Mouse (Mus musculus): ENCODE measurements at regions not wholly inside any gene's neighbourhood (a gene's known extent, or its start where the extent isn't known, plus 50 kb on each side); places are given as distances from the start of the nearest gene placed in this dataset.

- DNase-seq: no peak
These were observed 156.6 kb downstream of the 9530068E07Rik start for GRCm38 (mm10) chr11:52552860-52553259.

DNA sequence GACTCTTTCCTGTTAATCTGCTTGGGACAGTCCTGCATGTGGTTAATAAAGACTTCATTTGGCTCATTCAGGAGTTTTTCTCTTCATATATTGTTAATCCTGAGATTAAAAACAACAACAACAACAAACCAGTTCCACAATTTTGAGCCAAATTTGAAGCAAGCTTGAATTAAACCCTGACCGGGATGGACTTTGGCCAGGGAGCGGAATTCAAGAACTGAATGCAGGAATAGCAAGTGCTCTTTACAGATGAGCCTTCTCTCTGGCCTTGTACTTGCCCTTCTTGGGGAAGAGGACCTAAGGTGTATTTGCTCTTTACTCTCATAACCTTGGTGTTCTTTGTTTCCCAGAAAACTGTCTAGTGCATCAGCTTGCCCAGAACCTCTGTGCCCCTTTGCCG lies 161.6 kb downstream of the 9530068E07Rik start:
- no peak for DNase-seq

DNA sequence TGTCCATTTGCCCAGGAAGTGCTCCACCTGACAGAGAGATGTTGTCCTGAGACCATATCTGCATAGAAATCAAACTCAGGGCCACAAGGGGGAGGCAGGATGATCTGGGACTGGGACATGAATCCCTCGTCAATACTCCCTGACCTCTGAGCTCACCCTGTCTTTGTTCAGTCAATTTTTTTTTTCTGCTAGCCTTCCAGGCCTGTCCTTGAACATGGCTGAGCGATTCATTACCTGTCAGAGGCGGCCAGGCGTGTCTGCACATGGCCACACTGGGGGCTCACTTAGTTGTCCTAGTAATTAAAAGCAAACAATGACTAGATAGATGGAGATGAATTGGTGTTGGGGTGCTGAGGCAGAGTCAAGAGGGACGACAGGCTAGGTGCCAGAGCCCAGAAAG lies 162.6 kb downstream of the 9530068E07Rik start:
- no peak for DNase-seq

DNA sequence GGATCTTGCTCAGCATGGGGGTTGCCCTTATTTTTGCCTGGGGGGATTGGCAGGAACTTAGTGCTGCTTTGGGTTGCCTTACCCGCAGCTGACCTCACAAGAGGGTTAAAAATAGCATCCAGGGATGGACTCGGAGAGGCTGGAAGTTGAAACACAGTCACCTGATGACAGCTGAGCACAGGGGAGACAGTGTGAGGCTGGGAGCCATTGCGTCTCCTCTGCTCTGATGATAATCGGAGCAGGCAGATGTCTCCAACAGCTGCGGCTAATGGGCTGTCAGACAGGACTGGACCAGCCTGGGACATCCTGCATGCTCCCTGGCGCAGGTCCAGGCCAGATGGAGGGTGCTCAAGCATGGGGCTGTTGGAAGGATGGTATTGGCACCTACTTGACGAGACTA lies 165.1 kb downstream of the 9530068E07Rik start:
- peak; percentile 94 for DNase-seq

GRCm38 (mm10) chr11:52565457-52565856 lies 169.2 kb downstream of the 9530068E07Rik start:
- peak; percentile 90 for DNase-seq

- DNase-seq: no peak
These were observed 169.8 kb downstream of the 9530068E07Rik start for GRCm38 (mm10) chr11:52566026-52566425.

DNA sequence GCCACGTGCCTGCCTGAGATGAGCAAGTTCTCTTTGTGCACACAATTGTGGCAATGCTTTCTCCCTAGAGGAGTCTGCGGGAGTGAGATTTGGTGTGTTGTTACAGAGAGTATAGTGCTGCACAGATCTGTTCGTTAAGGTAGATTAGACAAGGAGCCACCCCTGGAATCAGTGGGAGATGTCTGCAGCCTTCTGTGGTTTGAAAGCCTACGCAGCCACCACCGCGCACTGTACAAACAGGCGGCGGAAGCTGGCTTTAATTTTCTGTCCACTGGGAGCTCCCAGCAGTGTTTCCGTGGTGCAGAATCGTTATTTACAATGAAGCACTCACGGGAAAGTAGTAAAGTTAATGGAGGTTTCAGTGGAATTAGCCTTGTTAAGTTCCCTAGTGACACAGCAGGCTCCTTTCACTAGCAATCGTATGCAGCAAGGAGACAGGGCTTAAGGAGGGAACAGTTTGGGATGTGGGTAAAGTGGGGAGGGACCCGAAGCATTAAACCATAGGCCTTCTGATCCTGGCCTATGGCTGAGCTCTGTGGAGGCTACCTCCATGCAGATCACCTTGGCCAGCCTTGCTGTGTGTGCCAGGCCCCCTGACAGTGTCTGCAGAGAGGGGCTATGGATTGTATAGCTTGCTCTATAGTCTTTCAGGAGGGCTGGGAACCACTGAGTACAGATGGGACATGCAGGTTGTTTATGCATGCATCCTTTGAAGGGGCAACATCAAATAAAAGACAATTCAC lies 171.9 kb downstream of the 9530068E07Rik start:
- DNase-seq: no peak

- DNase-seq: no peak
These were observed 172.6 kb downstream of the 9530068E07Rik start for GRCm38 (mm10) chr11:52568794-52569193.

DNA sequence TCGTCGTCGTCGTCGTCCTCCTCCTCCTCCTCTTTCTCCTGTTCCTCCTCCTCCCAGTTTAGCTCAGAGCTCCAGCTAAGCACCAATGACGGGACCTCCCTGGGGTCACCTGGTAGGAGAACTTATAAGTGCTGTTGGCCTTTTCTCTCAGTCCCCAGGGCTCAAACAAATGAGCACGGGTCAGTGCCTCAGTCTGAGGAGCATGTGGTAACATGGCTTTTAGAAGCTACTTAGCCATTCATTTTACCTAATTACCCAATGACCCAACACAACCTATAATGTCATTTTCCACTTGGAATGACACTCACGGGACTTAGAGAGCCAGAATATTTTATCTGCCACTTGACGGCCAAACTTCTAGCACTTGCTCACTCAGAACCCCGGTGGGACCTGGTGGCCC lies 173.5 kb downstream of the 9530068E07Rik start:
- DNase-seq: no peak

DNA sequence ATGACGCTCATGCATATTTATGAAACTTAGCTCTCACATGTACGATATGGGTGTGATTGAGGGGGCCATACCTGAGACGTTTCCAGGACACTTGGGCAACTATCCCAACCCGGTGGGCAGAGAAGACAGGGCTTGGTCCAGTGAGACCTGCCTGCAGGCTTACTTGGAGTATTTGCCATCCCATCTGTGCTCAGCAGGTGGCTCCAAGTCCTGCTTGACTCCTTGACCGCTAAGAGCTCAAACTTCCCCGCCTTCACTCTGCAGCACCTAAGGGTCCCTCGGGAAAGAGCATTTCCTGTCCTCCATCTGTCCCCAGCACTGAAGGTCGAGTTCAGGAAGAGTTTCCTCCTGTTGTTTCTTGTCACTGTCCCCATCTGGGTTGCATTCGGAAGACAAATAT lies 182.2 kb downstream of the 9530068E07Rik start:
- DNase-seq: no peak

DNA sequence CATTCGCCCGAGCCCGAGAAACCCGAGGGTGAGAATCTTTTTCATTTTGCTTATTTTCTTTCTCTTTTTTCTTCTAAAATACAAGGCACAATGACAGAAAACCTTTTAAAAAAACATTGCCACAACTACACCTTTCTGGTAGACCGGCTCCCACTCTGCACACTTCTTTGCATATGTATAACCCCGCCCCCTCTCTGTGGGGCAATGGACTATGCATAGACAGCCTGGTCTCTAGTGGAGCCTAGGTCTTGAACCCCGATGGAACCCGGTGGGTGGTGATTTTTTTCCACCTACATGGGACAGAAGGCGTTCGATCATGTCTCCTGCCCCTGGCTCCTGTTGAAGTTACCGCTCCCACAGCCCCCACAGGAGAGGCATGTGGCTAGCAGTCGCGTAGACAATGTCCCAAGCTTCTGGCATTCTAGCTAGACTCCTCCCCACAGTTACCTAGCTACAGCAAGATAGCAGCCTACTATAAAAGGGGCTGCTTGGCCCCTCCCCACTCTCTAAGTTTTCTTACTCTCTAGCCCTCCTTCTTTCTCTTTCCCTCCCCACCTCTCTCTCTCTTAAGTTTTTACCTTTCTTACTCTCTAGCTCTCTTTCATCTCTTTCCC lies 183.6 kb downstream of the 9530068E07Rik start:
- DNase-seq: no peak

DNA sequence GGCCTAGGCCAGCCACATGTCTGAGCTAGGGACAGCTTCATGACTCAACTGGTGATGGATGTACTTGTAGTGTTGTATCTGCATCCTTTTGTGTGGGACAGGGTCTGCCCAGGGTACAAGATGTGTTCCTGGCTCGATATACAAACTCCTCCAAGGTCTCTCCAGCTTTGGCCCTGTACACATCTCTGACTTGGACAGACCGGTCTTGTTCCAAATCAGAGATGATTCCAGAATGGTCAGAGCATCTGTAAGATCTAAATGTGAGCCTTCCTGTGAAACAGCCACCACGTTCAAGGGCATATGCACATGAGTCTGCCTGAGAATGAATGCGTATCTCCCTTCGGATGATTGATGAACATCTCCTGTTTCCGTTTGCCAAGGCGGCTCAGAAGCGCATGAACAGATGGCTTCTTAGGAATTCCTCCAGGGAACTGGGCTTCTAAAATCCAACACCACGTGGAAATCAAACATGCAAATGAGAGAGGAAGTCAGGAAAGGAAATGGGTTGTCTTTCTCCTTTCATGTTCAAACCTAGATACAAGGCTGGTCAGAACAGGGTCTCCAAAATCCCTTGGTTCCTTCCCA lies 172.7 kb upstream of the Fstl4 start:
- no peak for DNase-seq

DNA sequence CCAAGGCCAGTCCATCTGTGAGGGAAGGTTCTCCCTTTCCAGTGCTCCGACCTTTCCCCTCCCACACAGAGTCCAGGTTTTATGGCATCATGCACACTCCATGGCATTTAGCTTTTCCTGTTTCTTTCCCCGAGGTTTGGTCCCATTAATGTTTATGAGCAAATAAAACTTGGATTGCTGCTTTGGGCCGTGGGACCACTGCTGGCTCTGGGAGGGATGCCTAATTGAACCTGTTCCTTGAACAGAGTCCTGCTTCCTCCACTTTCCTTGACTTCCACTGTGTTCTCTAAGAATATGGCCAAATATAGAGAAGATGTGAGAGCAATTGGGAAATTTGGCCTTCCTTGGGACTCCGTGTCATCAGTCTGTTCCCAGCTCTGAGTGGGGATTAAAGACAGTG lies 170.3 kb upstream of the Fstl4 start:
- DNase-seq: no peak

- DNase-seq: no peak
These were observed 163.2 kb upstream of the Fstl4 start for GRCm38 (mm10) chr11:52601196-52601595.

GRCm38 (mm10) chr11:52602061-52602561 lies 162.3 kb upstream of the Fstl4 start:
- DNase-seq: no peak

DNA sequence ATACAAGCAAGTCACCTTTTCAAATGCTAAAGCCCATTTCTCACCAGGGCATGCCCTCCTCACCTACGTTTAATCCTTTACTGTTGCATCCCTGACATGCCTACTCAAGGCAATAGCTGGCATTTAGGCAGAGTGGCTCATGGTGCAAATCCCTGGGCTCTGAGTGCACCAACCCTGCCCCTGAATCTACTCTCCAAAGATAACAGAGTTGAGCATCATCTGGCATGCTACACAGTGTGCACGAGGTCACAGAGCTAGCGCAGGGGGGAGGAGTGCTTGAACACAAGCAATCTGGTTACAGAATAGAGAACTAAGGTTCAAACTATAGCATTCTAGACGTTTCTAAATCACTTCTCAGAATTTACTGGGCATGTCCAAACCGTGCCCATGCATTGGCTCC lies 161.6 kb upstream of the Fstl4 start:
- no peak for DNase-seq

DNA sequence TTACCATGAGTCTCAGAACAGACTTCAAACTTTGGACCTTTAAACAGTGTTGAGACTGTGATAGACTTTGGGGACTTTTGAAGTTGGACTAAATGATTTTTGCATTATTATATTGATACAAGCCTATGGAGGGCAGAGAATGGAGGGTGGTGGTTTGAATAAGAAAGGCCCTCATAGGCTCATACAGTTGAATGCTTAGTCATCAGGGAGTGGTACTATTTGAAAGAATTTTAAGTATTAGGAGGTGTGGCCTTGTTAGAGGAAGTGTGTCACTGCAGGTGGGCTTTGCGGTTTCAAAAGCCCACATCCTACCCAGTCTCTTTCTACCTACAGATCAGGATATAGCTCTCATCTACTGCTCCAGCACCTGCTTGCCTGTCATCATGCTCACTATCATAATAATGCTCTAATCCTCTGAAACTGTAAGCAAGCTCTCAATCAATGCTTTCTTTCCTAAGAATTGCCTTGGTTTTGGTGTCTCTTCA lies 153.7 kb upstream of the Fstl4 start:
- no peak for DNase-seq

- no peak for DNase-seq
These were observed 148.8 kb upstream of the Fstl4 start for GRCm38 (mm10) chr11:52615622-52616021.

- no peak for DNase-seq
These were observed 145.8 kb upstream of the Fstl4 start for GRCm38 (mm10) chr11:52618646-52619045.

GRCm38 (mm10) chr11:52622861-52623260 lies 141.6 kb upstream of the Fstl4 start:
- DNase-seq: no peak

DNA sequence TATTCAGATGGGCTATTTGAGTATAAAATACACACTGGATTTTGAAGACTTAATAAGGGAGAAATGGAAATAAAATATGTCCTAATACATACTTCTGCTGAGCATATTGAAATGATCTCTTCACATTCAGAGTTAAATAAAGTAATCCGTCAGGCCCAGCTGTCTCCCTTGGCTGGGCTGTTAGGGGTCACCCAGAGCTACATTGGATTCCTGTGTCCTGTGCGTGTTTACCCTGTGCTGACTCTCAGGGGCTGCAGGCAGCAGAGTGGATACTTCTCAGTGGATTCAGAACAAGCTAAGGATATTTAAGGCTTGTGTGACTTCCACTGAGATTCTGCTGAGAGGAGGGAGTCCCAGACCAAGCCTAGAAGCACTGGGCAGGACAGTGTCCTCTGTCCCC lies 135.6 kb upstream of the Fstl4 start:
- no peak for DNase-seq

GRCm38 (mm10) chr11:52629776-52630175 lies 134.7 kb upstream of the Fstl4 start:
- DNase-seq: no peak

- no peak for DNase-seq
These were observed 132.9 kb upstream of the Fstl4 start for GRCm38 (mm10) chr11:52631579-52631978.

- DNase-seq: no peak
These were observed 130.2 kb upstream of the Fstl4 start for GRCm38 (mm10) chr11:52634189-52634588.
